Mouse (Mus musculus): ENCODE results near the gene Hbq1b.

GRCm38 (mm10) chr11:32266194-32266593 is 20.6 kb upstream of the Hbq1b start:
- TF ChIP-seq GATA1 (IDR thresholded peaks at IDR 0.05; ENCODE audit: borderline replicate concordance, low read length) (no peak), FLI1 (IDR thresholded peaks at IDR 0.05; ENCODE audit: low read length) (no peak)
